ENCODE assay signal across 10 mouse cellular contexts in genomic region chr6:23758249-23758648, GRCm38 (mm10).
DNase-seq lines count a peak whose midpoint lies in the region; ATAC-seq and TF ChIP-seq lines count a peak whose summit lies in the region.
"Had no signal": no experiment of that assay in that cellular context is flagged by ENCODE, and none has a peak within 500 bp of the region (broad histone marks: within the 10 kb centered on the region; RNA-seq: fewer than 3 reads in every experiment).

No protein-coding gene starts in this region.

- peak; percentile 62 for TF ChIP-seq CTCF in midbrain, postnatal 0 days (IDR thresholded peaks at IDR 0.05)
- peak; percentile 65 for TF ChIP-seq CTCF in stomach, postnatal 0 days (IDR thresholded peaks at IDR 0.05; ENCODE audit: low read depth)

- no peaks in the 10 kb centered on the region for H3K4me1 ChIP-seq in hindbrain, embryonic 11.5 days (replicated peaks; ENCODE audit: control insufficient read depth, insufficient read depth, low read length)
- no peaks in the 10 kb centered on the region for H3K4me1 ChIP-seq in hindbrain, embryonic 16.5 days (ENCODE audit: control insufficient read depth, insufficient read depth, low read depth, low read length)
- no peaks in the 10 kb centered on the region for H3K4me1 ChIP-seq in midbrain, postnatal 0 days (ENCODE audit: insufficient read depth, low read length)
- no peaks in the 10 kb centered on the region for H3K4me1 ChIP-seq in midbrain, embryonic 16.5 days (ENCODE audit: control insufficient read depth, insufficient read depth, low read length)
- H3K4me1 ChIP-seq in stomach, postnatal 0 days (replicated peaks; ENCODE audit: control insufficient read depth, insufficient read depth): no peaks in the 10 kb centered on the region
- H3K4me1 ChIP-seq: liver, embryonic 13.5 days had no signal

- H3K27ac ChIP-seq in hindbrain, embryonic 11.5 days (ENCODE audit: low read depth, low read length): no peak overlapping the region
- H3K27ac ChIP-seq in hindbrain, embryonic 16.5 days (ENCODE audit: low read depth, low read length): no peak overlapping the region
- no peak overlapping the region for H3K27ac ChIP-seq in midbrain, postnatal 0 days (ENCODE audit: low read depth, low read length)
- H3K27ac ChIP-seq in midbrain, embryonic 16.5 days (ENCODE audit: low read length): no peak overlapping the region
- no peak overlapping the region for H3K27ac ChIP-seq in stomach, postnatal 0 days (replicated peaks)
- H3K27ac ChIP-seq: liver, embryonic 13.5 days had no signal

- H3K36me3 ChIP-seq in hindbrain, embryonic 11.5 days (ENCODE audit: control insufficient read depth, insufficient read depth, low read length): no peaks in the 10 kb centered on the region
- H3K36me3 ChIP-seq in hindbrain, embryonic 16.5 days (ENCODE audit: control insufficient read depth, insufficient read depth, low read length): no peaks in the 10 kb centered on the region
- no peaks in the 10 kb centered on the region for H3K36me3 ChIP-seq in midbrain, postnatal 0 days (ENCODE audit: insufficient read depth, low read length)
- H3K36me3 ChIP-seq in midbrain, embryonic 16.5 days (ENCODE audit: control insufficient read depth, insufficient read depth, low read length): no peaks in the 10 kb centered on the region
- H3K36me3 ChIP-seq in stomach, postnatal 0 days (ENCODE audit: control insufficient read depth, insufficient read depth, low read length): no peaks in the 10 kb centered on the region
- H3K36me3 ChIP-seq: liver, embryonic 13.5 days had no signal

- H3K9me3 ChIP-seq in hindbrain, embryonic 11.5 days (ENCODE audit: control insufficient read depth, low read length): no peaks in the 10 kb centered on the region
- H3K9me3 ChIP-seq in hindbrain, embryonic 16.5 days (ENCODE audit: control insufficient read depth, low read length): no peaks in the 10 kb centered on the region
- H3K9me3 ChIP-seq in midbrain, postnatal 0 days (ENCODE audit: low read length): no peaks in the 10 kb centered on the region
- H3K9me3 ChIP-seq in midbrain, embryonic 16.5 days (replicated peaks; ENCODE audit: control insufficient read depth, low read length, poor library complexity, severe bottlenecking): no peaks in the 10 kb centered on the region
- no peaks in the 10 kb centered on the region for H3K9me3 ChIP-seq in stomach, postnatal 0 days (ENCODE audit: control insufficient read depth, low read length)
- H3K9me3 ChIP-seq: liver, embryonic 13.5 days had no signal

- H3K4me3 ChIP-seq in hindbrain, embryonic 11.5 days (ENCODE audit: low read depth, low read length): no peak overlapping the region
- no peak overlapping the region for H3K4me3 ChIP-seq in hindbrain, embryonic 16.5 days (ENCODE audit: low read length)
- no peak overlapping the region for H3K4me3 ChIP-seq in midbrain, postnatal 0 days (ENCODE audit: low read depth, low read length)
- H3K4me3 ChIP-seq in midbrain, embryonic 16.5 days (ENCODE audit: low read depth, low read length): no peak overlapping the region
- no peak overlapping the region for H3K4me3 ChIP-seq in stomach, postnatal 0 days (ENCODE audit: low read depth, low read length)
- H3K4me3 ChIP-seq: liver, embryonic 13.5 days had no signal

- no peaks in the 10 kb centered on the region for H3K27me3 ChIP-seq in hindbrain, embryonic 11.5 days (ENCODE audit: control insufficient read depth, insufficient read depth, low read length)
- H3K27me3 ChIP-seq in hindbrain, embryonic 16.5 days (replicated peaks; ENCODE audit: control insufficient read depth, insufficient read depth, low read length): no peaks in the 10 kb centered on the region
- H3K27me3 ChIP-seq in midbrain, postnatal 0 days (ENCODE audit: insufficient read depth, low read length): no peaks in the 10 kb centered on the region
- H3K27me3 ChIP-seq in midbrain, embryonic 16.5 days (ENCODE audit: control insufficient read depth, insufficient read depth, low read depth, low read length): no peaks in the 10 kb centered on the region
- no peaks in the 10 kb centered on the region for H3K27me3 ChIP-seq in stomach, postnatal 0 days (ENCODE audit: control insufficient read depth, insufficient read depth, low read length)
- H3K27me3 ChIP-seq: liver, embryonic 13.5 days had no signal

- no peak overlapping the region for H3K9ac ChIP-seq in hindbrain, embryonic 11.5 days (ENCODE audit: low read depth, low read length)
- no peak overlapping the region for H3K9ac ChIP-seq in hindbrain, embryonic 16.5 days (ENCODE audit: low read depth, low read length)
- no peak overlapping the region for H3K9ac ChIP-seq in midbrain, postnatal 0 days (replicated peaks; ENCODE audit: low read length, poor library complexity, severe bottlenecking)
- no peak overlapping the region for H3K9ac ChIP-seq in midbrain, embryonic 16.5 days (ENCODE audit: low read depth, low read length)
- H3K9ac ChIP-seq in stomach, postnatal 0 days (ENCODE audit: low read length): no peak overlapping the region
- H3K9ac ChIP-seq: liver, embryonic 13.5 days had no signal

- DNase-seq in hindbrain, embryonic 11.5 days (ENCODE audit: low spot score): peak; percentile 24
- peak; percentile 47 for DNase-seq in midbrain, postnatal 0 days (ENCODE audit: low spot score)
- DNase-seq in embryo, embryonic 11 days: peak; percentile 47
- no peak for DNase-seq in stomach, postnatal 0 days (ENCODE audit: low spot score)
- no peak for DNase-seq in cerebellum, postnatal 25 days
- no peak for DNase-seq in yolk sac, embryonic 10.5 days (ENCODE audit: low spot score)
- DNase-seq: cerebellum, adult 8-10 months; liver, embryonic 13.5 days had no signal

- 93% methylated on average over 2 of the region's 2 CpGs for WGBS in hindbrain, embryonic 11.5 days
- 70% methylated on average over 2 of the region's 2 CpGs for WGBS in hindbrain, embryonic 16.5 days
- 82% methylated on average over 2 of the region's 2 CpGs for WGBS in midbrain, postnatal 0 days
- WGBS in midbrain, embryonic 16.5 days: 90% methylated on average over 2 of the region's 2 CpGs
- WGBS in stomach, postnatal 0 days: 79% methylated on average over 2 of the region's 2 CpGs

- H3K4me2 ChIP-seq in hindbrain, embryonic 11.5 days (replicated peaks; ENCODE audit: low read depth, low read length): no peak overlapping the region
- no peak overlapping the region for H3K4me2 ChIP-seq in hindbrain, embryonic 16.5 days (ENCODE audit: low read length)
- H3K4me2 ChIP-seq in midbrain, postnatal 0 days (ENCODE audit: low read depth, low read length, poor library complexity, severe bottlenecking): no peak overlapping the region
- H3K4me2 ChIP-seq in midbrain, embryonic 16.5 days (ENCODE audit: low read length): no peak overlapping the region
- no peak overlapping the region for H3K4me2 ChIP-seq in stomach, postnatal 0 days (replicated peaks; ENCODE audit: low read depth)
- H3K4me2 ChIP-seq: liver, embryonic 13.5 days had no signal

- ATAC-seq in hindbrain, embryonic 11.5 days (ENCODE audit: low FRiP score): no peak
- ATAC-seq in hindbrain, embryonic 16.5 days: no peak
- ATAC-seq in midbrain, postnatal 0 days (ENCODE audit: low FRiP score): no peak
- no peak for ATAC-seq in midbrain, embryonic 16.5 days
- ATAC-seq in stomach, postnatal 0 days (ENCODE audit: low FRiP score, low TSS enrichment): no peak

- TF ChIP-seq EP300 in stomach, postnatal 0 days (optimal IDR thresholded peaks at IDR 0.05): no peak

Comparison
In these comparisons a context has a peak if more than half of its experiments do, and no peak if none do; other contexts are left out.
1. DNase-seq: peak in hindbrain, embryonic 11.5 days (single experiment), midbrain, postnatal 0 days (single experiment) and embryo, embryonic 11 days (single experiment); none in stomach, postnatal 0 days (single experiment), cerebellum, postnatal 25 days (0 of 2) and yolk sac, embryonic 10.5 days (single experiment).